Mouse (Mus musculus): ENCODE measurements around the gene Gsk3a.

Gene Gsk3a

DNA sequence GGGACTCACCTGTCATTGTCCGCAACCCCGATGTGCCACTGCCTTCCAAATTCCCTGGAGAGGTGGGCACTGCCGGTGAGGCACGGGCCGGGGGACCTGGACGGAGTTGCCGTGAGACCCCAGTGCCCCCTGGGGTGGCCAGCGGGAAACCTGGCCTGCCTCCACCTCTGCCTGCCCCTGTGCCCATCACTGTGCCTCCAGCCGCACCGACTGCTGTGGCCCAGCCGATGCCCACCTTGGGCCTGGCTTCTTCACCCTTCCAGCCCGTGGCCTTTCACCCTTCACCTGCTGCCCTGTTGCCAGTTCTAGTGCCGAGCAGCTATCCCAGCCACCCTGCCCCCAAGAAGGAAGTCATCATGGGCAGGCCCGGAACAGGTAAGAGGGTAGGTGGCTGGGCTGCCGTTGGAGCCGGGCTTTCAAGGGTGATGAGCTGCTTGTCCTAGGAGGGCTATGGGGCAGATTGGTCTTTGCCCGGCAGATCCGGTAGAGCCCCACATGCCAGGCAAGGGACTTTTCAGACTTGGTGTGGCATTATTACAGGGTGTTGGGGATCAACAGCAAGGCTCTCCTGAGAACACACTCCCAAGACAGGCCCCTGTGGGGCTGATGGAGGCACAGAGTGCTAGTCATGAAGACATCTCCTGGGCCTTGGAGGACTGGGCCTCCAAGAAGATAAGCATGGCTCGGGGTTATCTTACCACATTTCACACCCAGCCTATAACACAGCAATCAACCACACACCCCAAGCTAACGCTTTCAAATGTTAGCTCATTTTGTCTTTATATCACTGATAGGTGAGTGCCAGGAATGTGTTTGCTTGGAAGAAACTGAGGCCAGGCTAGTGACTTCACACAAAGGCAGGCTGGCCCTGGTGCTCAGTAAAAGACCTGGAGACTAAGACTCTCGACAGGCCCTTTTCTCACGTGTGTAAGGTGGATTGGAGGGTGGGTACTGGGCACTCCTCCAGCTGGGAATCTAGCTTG is 35.9 kb upstream of the Gsk3a start:
- in situ Hi-C loops (cut with MboI, MseI): no loop called here

- in situ Hi-C loops (cut with MboI, MseI): no loop called here
Measured at GRCm38 (mm10) chr7:25272445-25273258, 35.0 kb upstream of the Gsk3a start.

- in situ Hi-C loops (cut with MboI, MseI): no loop called here
Measured at GRCm38 (mm10) chr7:25271651-25272444, 34.2 kb upstream of the Gsk3a start.

DNA sequence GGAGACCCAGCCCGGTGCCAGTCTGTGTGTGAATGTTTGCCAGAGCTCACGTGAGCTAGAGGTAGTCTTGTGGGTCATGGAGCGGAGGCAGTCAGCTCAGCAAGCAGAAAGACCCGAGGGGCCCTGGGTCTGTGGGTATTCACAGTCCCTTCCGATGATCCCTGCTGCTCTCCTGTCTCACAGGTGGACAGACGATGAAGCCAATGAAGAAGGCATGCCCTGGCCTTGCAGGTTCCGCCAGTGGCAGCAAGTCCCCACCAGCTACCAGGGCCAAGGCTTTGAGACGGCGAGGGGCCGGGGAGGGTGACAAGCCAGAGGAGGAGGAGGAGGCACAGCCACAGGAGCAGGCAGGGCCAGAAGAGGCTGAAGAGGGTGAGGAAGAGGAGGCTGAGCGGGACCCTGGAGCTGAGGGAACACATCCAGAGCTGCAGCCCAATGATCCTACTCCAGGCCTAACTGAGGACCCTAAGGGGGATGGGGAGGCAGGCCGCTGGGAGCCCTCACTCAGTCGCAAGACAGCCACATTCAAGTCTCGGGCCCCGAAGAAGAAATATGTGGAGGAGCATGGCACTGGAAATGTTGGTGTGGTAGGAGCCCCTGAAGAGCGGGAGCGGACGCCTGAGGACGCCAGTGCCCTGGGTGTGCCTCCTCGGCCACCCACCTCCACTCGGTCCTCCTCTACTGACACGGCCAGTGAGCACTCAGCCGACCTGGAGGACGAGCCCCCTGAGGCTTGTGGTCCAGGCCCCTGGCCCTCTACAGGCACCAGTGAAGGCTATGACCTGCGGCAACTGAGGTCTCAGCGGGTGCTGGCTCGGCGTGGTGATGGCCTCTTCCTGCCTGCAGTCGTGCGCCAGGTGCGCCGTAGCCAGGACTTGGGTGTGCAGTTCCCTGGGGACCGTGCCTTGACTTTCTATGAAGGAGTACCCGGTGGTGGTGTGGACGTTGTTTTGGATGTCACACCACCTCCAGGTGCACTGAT is 33.3 kb upstream of the Gsk3a start:
- in situ Hi-C loops (cut with MboI, MseI): no loop called here

DNA sequence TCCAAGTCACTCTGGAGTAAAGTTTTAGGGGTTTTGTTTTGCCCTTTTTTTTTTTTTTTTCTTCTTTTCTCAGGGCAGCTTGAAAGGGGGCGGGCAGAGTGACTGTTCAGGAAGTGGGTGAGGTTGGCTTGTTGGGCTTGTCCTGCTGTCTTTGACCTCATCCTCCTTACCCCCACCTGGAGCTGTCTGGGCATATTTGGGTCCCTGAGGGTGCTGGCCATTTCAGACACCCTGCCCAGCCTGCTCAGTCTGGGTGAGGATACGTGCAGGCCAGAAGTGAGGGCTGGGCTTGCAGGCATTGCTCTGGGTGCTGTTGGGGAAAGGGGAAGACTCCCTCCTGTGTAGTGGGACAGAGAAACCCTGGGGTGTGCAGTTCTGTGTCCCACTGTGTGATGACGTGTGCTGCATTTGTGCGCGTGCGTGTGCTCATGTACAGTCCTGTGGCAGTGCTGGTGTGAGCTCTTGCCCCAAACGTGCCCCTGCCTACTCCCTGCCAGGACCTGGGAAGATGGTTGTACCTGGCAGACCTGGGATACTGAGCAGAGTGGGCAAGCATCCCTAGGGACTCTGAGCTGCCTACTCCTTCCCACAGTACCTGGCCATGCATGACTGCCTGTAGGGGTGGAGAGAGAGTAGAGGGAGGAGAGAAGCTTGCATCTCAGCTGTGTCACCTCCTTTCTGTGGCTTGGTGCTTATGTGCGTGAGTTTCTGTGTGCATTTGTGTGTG is 32.1 kb upstream of the Gsk3a start:
- in situ Hi-C loops (cut with MboI, MseI): loop anchor here (5.0 kb wide), 1 partner anchor 47 kb away; the partner anchor contains the start of genes Dedd2 and Zfp526

DNA sequence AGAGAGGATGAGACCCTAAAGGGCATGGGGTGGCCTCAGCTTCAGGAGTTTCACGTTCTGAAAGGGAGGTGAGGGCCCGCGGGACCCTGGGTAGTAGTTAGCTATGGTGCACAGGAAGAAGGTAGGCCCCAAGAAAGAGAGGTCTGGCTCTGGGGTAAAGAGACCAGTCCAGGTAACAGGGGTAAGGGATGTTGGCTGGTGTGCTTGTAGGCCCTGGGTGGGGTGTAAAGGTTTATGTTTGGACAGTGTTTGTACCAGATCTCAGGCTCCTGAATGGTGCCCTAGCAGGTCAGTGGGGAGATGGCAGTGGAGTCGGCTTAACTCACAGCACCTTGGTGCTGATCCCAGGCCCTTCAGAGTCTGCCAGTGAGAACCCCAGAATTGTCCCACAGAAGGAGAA is 31.4 kb upstream of the Gsk3a start:
- in situ Hi-C loops (cut with MboI, MseI): loop anchor here (5.0 kb wide), 1 partner anchor 47 kb away; the partner anchor contains the start of genes Dedd2 and Zfp526

GRCm38 (mm10) chr7:25268588-25268987 is 30.9 kb upstream of the Gsk3a start:
- in situ Hi-C loops (cut with MboI, MseI): loop anchor here (5.0 kb wide), 1 partner anchor 46 kb away; the partner anchor contains the start of genes Dedd2 and Zfp526

DNA sequence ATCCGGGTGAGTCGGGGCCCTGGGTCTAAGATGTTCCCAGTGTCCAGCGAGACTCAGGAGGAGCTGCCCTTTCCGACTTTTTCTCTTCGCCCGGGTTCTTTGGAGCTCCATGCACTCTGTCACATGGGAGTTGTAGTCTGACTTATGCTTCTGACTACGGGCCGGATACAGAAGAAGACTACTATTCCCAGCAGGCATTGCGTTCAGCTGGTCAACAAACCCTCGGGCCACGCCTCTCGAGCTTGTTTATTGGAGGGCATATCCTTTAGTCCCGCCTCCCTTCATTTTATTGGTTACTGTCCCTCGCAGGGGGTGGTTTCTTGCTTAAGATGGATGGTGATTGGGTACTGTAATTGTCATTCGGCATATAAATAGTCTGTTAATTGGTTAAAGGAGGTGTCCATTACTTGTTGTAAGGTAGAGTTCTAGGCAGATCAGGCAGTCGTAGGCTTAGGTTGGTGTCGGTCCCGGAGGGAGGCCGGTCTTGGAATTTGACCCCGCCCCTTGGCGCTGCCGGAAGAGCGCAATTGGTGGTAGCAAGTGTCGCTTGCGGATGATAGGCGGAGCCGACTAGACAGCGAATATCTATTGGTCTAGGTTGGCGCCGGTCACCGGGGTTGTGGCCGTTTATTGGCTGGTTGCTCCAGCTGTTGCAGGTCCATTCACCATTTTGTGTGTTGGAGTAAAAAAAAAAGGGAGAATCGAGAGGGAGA is 30.3 kb upstream of the Gsk3a start:
- in situ Hi-C loops (cut with MboI, MseI): loop anchor here (5.0 kb wide), 1 partner anchor 46 kb away; the partner anchor contains the start of genes Dedd2 and Zfp526

DNA sequence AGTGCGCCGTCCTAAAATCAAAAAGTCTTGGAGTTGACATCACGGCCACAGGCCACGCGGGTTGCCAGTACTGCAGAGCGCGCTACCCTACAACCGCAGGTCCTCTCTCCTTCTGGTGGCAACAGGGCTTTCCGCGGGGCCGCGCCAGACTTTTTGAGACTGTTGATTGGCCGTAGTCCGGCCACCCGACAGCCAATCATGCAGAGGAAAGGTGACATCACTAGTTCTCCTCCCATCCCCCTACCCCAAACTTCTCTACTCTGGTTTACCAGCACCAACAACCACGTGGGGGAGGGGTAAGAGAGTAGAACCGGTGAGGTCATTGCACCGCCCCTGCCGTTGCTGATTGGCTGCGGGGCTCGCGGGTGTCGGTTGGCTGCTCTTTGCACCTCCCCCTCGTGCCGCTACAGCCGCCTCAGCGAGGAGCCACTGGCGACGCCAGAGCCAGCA is 29.7 kb upstream of the Gsk3a start, which contains the start of gene Cic:
Cic (plus strand) TSS at position 404 of the 450 bp plus-strand sequence.
- in situ Hi-C loops (cut with MboI, MseI): loop anchor here (5.0 kb wide), 1 partner anchor 45 kb away; the partner anchor contains the start of genes Dedd2 and Zfp526

DNA sequence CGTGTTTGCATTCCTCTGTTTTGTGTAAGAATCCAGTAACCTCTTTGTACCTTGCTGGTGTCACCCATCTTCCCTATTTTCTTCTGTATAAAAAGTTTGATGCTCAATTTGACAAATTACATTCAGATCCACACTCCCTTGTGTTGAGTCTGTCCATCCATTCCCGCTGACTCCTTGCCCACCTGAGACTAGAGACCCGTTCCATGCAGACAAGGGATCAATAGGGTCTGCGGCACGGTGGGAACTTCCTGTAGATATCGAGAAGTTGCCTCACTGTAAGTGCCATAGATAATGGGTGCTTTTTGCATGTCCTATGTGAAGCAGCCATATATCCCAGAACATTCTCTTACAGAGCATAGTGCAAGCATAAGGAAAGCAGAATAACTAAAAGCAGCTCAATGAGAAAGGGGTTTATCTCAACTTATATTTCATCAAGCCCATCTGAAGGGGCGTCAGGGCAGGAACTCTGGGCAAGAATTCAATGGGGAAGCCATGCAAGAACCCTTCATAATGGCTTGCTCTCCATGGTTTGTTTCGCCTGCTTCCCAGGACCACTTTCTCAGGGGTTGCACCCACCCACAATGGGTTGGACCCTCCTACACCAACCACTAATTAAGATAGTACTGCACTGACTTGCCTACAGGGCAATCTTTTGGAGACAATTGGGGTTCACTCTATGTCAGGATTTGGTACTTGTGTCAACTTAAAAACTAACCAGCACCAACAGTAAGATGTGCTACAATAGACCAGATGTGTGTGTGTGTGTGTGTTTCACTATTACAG is 28.7 kb upstream of the Gsk3a start:
- in situ Hi-C loops (cut with MboI, MseI): loop anchor here (5.0 kb wide), 1 partner anchor 44 kb away; the partner anchor contains the start of genes Dedd2 and Zfp526

DNA sequence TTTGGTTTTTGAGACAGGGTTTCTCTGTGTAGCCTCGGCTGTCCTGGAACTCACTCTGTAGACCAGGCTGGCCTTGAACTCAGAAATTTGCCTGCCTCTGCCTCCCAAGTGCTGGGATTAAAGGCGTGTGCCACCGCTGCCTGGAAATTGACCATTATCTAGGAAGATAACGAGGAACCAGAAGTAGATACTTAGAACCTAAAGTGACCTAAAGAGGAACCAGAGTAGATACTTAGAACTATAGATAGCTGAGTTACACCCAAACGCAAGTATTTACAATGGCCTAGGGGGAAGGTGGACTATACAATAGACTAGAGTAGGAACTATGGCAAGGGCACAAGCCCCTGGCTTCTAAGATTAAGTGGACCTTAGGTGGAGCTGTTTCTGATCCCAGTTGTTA is 28.1 kb upstream of the Gsk3a start:
- in situ Hi-C loops (cut with MboI, MseI): loop anchor here (5.0 kb wide), 1 partner anchor 43 kb away; the partner anchor contains the start of genes Dedd2 and Zfp526

GRCm38 (mm10) chr7:25263968-25264870 is 26.6 kb upstream of the Gsk3a start:
- in situ Hi-C loops (cut with MboI, MseI): no loop called here

GRCm38 (mm10) chr7:25261896-25262295 is 24.2 kb upstream of the Gsk3a start:
- in situ Hi-C loops (cut with MboI, MseI): no loop called here

DNA sequence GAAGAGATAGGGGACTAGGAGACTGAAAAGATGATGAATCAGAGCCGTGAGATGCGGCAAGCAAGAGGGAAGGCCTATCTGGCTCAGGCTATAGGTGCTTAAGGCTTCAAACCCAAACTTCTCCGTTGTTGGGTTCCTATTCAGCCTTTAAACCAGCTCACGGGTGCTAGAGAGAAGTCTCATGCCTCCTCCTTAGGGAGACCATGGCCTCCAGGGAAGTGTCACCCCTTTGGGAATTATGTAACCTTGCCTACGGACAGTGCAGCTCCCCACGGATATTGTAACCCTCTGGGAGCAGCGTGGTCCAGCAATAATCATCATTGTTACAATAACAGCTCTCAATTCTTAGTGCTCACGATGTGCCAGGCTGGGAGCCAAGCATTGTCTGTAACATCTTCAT is 14.2 kb upstream of the Gsk3a start:
- in situ Hi-C loops (cut with MboI, MseI): no loop called here

DNA sequence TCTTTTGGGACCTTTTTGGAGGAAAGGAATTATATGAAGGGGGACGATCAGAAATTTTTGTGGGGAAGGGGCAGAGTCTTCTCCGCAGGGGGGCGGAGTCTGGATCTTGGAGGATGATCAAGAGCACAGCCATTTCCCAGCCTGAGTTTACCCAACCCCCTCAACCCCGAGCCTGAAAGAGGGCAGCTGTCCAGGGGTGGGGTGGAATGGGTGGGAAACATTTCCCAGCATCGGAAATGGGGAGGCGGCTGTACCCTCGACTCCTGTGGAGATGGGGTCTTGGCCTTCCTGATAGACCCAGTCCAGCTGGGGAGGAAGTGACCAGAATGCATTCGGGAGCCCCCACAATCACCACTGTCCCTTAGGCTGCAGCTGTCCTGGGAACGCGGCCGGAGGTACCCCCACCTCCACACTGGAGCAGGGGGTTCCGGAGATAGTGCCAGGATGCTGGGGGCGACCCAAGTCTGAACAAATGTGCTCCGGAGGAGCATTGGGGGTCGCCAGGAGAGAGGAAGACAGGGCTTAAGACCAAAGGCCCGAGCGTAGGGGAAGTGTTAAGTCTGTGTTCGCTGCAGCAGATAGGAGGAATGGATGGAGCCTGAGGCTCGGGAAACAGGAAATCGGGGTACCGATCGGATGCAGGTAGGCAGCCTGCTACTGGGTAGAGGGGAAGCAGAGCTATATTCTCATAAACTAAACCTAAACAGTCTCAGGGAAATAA is 13.6 kb upstream of the Gsk3a start:
- in situ Hi-C loops (cut with MboI, MseI): no loop called here

Data from T-helper 2 cell (primary cell).